Mouse (Mus musculus) erythroid progenitor cell, adult 5-6 weeks (primary cell): ENCODE results near the gene Reep3. TPM values are rescaled to one million over a fixed set of nuclear protein-coding genes. Genes with fewer than 3 reads are reported as not detected.

ENCODE experiments used
- ATAC-seq: replicated peaks from 2 replicates; pipeline ENCODE4 v1.8.0; 2016; ENCODE audit warnings: moderate number of reproducible peaks, mild to moderate bottlenecking, moderate TSS enrichment, inconsistent platforms; ENCODE audit not compliant: poor library complexity, low FRiP score, severe bottlenecking
- total RNA-seq, 2 experiments: library from RNA; stranded (forward) in 1 of 2; stranded (reverse) in 1 of 2; fragments of 150-400 nt in 1 of 2; fragments of 186-747, 209-891 nt in 1 of 2; gene quantifications; 2 replicates each; pipeline versions ENCODE4 v1.2.3 to v1.2.4; 2015 to 2017; ENCODE audit warnings: low replicate concordance in 2 of 2

Gene Reep3
- total RNA-seq, 2 experiments from 2014 or later = 7.9 to 23.9 TPM

DNA sequence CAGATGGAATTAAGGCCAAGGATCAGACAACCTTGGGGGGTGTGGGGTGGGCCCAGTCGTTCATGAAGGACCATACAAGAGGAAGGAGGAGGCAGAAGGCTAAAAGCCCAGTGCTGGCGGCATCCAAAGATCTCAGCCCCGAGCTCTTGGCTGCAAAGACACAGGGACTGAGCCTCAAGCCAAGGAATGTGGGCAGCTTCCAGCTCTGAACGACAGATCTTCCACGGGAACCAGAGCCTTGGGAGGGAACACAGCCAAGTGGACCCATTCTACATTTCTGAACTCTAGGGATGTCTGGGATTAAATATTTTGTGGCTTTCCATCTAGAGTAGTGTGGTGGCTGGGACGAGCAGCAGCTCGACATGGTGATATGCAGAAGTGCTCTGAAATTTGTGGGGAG is 38.4 kb downstream of the Reep3 start:
- no peak for ATAC-seq

DNA sequence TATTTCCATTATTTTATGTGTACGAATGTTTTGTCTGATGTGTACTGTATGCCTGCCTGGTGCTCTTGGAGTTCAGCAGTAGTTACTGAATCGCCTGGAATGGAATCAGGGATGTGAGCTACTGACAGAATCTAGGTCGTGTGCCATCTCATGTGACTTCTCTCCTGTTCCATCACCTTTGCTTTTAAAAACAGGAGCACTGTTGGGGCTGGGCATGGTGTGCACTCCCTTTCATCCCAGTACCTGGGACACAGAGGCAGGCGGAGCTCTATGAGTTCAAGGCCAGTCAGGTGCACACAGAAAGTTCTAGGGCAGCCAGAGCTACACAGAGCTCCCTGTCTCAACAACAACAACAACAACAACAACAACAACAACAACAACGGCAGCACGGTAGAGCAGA is 39.0 kb downstream of the Reep3 start:
- ATAC-seq = no peak

GRCm38 (mm10) chr10:67057208-67057607 is 39.5 kb downstream of the Reep3 start:
- no peak for ATAC-seq

DNA sequence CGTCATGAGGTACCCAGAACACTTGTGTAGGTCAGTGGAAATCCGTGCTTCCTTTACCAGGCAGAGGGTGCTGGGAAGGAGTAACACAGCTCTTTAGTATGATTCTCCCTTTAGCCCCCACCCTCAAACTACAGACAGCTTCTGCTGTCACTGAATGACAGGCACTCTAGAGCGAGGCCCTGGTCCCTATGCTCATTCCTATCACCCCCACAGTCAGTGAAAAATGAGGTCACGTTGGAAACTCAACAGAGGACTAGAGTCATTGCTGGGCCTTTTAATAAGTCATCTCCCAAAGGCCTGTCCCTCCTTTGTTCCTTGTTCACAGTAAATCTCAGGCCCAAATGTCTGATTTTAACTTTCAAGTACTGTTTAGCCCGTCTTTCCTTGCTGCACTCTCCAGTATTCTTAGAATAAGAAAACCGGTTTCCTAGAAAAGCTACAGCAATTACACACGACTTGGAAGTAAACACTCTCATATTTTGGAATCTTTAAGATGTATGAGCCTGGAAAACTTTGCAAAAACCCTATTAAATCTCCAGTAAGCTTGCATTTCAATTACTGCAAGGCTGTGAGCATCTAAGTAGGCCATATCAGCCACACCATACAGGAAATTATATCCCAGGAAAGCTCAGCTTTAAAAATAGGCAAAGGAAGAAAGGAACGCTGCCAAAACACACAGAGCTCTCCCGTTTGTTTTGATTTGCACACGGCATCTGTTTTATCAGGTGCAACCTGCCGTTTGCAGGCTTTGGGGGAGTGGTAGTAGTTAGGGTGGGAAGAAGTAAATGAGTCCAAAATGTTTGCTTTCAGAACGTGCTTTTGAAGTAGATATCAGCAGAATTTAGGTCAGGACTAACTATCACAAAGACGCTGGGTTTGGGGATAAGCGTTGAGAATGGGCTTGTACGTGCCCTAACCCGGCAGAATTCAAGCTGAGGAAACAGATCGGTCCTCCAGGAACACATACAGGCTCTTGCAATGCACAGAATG is 40.6 kb downstream of the Reep3 start:
- no peak for ATAC-seq

DNA sequence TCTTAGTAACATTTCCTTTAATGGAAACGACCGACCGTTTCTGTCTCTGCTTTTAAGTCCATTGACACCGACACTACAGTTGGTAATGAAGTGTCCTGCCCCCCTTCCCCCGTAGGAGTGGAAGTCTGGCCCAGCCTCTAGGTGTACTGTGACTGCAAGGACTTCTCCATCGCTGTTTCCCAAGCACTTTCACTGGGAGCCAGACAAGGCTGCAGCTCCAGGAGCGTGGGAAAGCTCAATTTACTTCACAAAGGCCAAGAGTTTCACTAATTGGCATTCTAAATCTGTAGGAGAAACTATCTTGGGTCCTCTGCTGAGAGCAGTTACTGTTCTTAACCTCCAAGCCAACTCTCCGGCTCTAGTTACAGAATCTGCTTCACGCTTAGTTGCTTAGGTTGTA is 43.3 kb downstream of the Reep3 start:
- ATAC-seq = no peak

GRCm38 (mm10) chr10:67052429-67052828 is 44.3 kb downstream of the Reep3 start:
- no peak for ATAC-seq

GRCm38 (mm10) chr10:67051466-67051865 is 45.3 kb downstream of the Reep3 start:
- ATAC-seq = no peak

GRCm38 (mm10) chr10:67050766-67051165 is 46.0 kb downstream of the Reep3 start:
- no peak for ATAC-seq

DNA sequence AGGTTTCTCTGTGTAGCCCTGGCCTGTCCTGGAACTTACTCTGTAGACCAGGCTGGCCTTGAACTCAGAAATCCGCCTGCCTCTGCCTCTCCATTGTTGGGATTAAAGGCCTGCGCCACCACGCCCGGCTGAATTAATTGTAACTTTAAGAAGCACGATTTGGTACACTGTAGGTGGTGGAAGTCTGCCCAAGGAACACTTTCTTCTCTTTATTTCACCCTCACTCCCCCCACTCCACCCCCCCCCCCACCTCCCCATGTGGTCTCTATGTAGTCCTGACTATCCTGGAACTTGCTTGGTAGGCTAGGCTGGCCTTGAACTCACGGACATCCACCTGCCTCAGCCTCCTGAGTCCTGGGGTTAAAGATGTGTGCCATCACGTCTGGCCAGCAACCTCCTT is 47.1 kb downstream of the Reep3 start:
- no peak for ATAC-seq

DNA sequence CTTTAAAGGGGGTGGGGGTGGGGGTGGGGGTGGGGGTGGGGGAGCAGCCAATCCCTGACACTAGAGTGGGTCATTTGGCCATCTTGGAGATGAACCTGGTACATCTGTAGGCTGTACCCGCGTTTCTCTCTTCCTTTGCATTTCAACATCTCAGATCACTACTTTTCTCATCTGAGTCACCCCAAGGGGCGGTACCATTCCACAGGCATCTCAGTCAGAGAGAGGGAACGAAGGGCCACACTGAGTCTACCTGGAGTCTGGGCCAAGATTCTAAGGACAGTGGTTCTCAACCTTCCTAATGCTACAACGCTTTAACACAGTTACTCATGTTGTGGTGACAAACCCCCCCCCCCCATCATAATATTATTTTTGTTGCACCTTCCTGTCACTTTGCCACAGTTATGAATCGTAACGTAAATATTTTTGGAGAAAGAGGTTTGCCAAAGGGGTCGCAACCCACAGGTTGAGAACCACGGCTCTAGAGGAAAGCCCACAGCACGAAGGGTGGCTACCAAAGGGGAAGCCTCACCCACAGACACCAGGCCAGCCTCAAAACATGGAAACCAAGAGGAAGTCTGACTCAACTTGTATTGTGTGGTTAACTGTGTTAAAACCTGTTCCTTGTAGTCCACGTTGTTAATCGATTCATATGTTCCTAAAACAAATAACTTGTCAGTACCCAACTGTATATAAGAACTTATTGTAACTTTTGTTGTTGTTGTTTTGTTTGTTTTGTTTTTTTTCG is 47.7 kb downstream of the Reep3 start:
- no peak for ATAC-seq

- ATAC-seq = no peak
Observed at GRCm38 (mm10) chr10:67047712-67048645, 48.8 kb downstream of the Reep3 start.

- no peak for ATAC-seq
Observed at GRCm38 (mm10) chr10:67045192-67045899, 51.4 kb downstream of the Reep3 start.

GRCm38 (mm10) chr10:67044346-67044745 is 52.4 kb downstream of the Reep3 start:
- no peak for ATAC-seq

GRCm38 (mm10) chr10:67043236-67043635 is 53.5 kb downstream of the Reep3 start:
- no peak for ATAC-seq

- ATAC-seq = no peak
Observed at GRCm38 (mm10) chr10:67040410-67040809, 56.3 kb downstream of the Reep3 start.

DNA sequence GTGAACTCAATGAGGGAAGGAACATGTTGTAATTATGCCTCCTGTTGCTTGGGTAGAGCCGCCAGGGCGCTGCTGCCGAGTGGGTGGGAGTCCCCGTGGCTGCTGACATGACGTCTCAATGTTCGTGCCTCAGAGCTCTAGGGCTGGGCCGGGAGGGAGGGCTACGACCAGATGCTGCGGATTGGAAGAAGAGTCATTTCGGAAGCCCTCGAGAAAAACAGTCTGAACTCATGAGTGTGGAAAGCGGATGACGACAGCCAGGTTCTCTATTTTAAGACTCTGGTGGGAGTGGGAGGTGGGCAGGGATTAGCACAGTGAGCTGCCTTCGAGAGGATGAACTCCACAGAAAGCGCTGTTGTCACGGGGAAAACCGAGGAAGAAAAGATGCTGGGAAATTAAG is 57.7 kb downstream of the Reep3 start:
- no peak for ATAC-seq

DNA sequence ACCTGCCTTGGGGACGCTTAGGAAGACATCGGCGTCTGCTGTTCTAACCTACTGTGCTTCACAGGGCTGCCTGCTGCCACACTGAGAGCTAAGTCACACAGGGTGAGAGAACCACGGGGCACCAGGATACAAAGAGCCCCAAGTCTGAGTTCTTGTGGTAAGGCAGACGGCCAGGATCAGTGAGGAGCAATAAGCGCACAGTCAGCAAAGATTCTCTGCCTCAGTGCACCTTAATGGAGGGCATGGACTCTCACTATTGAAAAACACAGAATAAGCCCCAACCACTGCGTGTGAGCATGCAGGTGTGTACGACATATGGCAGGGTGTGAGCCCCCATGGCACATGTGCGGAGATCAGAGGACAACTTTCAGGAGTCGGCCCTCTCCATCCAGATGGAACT is 60.2 kb downstream of the Reep3 start:
- ATAC-seq = no peak

- no peak for ATAC-seq
Observed at GRCm38 (mm10) chr10:67036141-67036540, 60.6 kb downstream of the Reep3 start.

DNA sequence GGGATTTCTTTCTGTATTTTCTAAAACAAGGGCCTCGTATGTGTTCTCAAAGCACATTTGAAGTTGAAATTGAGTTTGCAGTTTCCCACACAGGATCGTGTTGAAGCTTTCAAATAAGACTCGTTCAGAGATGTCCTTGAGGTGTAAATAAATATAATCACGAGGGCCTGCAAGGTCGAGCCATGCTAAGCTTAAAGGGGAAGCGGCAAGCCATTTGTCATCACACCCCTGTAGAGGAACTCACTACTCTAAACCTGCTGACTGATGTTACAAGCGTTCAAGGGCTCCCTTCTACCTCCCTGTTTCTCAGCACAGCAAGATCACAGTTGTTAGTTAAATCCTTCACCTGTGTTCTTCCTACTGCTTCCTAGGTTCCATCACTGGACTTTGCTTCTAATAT is 65.6 kb downstream of the Reep3 start:
- no peak for ATAC-seq
